ENCODE assay signal across 19 mouse cellular contexts in genomic region chr3:31374061-31374460, GRCm38 (mm10).
DNase-seq lines count a peak whose midpoint lies in the region.
"Had no signal": no experiment of that assay in that cellular context is flagged by ENCODE, and none has a peak within 500 bp of the region (broad histone marks: within the 10 kb centered on the region; RNA-seq: fewer than 3 reads in every experiment).

No protein-coding gene starts in this region.

- DNase-seq in adrenal gland, adult 2 months: peak; percentile 13
- DNase-seq in adrenal gland, postnatal 36 days: no peak
- DNase-seq in adrenal gland, adult 8-10 months: peak; percentile 8
- no peak for DNase-seq in adrenal gland, adult 18-20 months (ENCODE audit: low spot score in 2 of 2)
- DNase-seq in heart, adult 11 months: peak; percentile 86
- no peak for DNase-seq in heart, adult 9 months (ENCODE audit: low spot score in 2 of 2)
- DNase-seq in MN1 (ENCODE audit: low spot score): peak; percentile 53
- no peak for DNase-seq in left cerebral cortex, postnatal 10 days (ENCODE audit: extremely low spot score in 1 of 2, low spot score in 2 of 2)
- DNase-seq: adrenal gland, postnatal 10 days; adrenal gland, postnatal 14 days; adrenal gland, postnatal 25 days; B cell, adult 2 months; cerebellum, adult 11 months; cerebellum, adult 11-12 months; cerebellum, adult 18-20 months; cerebellum, adult 2 months; cerebellum, adult 8-10 months; cerebellum, adult 9-10 months; cerebellum, adult 9-11 months had no signal

- intact Hi-C loops in left cerebral cortex, postnatal 10 days (cut with DNase I): loop anchor here (10.0 kb wide), 1 partner anchor 609 kb away; no protein-coding TSS in a partner anchor

Comparison
In these comparisons a context has a peak if more than half of its experiments do, and no peak if none do; other contexts are left out.
1. DNase-seq: peak in adrenal gland, adult 2 months (single experiment), adrenal gland, adult 8-10 months (single experiment), heart, adult 11 months (single experiment) and MN1 (single experiment); none in adrenal gland, postnatal 36 days (0 of 2), adrenal gland, adult 18-20 months (0 of 2), heart, adult 9 months (0 of 2) and left cerebral cortex, postnatal 10 days (0 of 2).